Mouse (Mus musculus) heart, embryonic 16.5 days (tissue): ENCODE data around the gene Tpcn1. TPM values are rescaled to one million over a fixed set of nuclear protein-coding genes. Genes with fewer than 3 reads are reported as not detected.

Source experiments
- polyA plus RNA-seq: library from polyadenylated mRNA; unstranded; fragments of >200 nt; fragmentation: Nextera tagmentation; extraction: Ambion mirVana; gene quantifications from 2 replicates; pipeline ENCODE4 v1.2.1, GENCODE M21; 2015

Gene Tpcn1
- polyA plus RNA-seq, 1 experiment from 2014 or later = 14.5 TPM

Other genes with a start within 250 kb of the Tpcn1 start
- not detected in 2 replicates for gene Lhx5, start 157.0 kb downstream of the Tpcn1 start, polyA plus RNA-seq
- 18.1 TPM in 2 replicates for gene Sdsl, start 115.9 kb downstream of the Tpcn1 start, polyA plus RNA-seq
- gene Sds, start 112.1 kb downstream of the Tpcn1 start, polyA plus RNA-seq = 0.56 TPM in 1 of 2 replicates, not detected in the other
- 43.3 and 44.1 TPM in 2 replicates for gene Plbd2, start 85.0 kb downstream of the Tpcn1 start, polyA plus RNA-seq
- 3.5 and 4.3 TPM in 2 replicates for gene Slc8b1, start 77.5 kb downstream of the Tpcn1 start, polyA plus RNA-seq
- gene Iqcd, start 343 bp upstream of the Tpcn1 start, polyA plus RNA-seq = 0.36 and 0.42 TPM in 2 replicates
- gene Rita1, start 23.9 kb upstream of the Tpcn1 start, polyA plus RNA-seq = 13.2 and 14.0 TPM in 2 replicates
- gene Ddx54, start 24.1 kb upstream of the Tpcn1 start, polyA plus RNA-seq = 30.2 and 35.0 TPM in 2 replicates
- 0.49 TPM in 1 of 2 replicates, not detected in the other for gene Cfap73, start 45.6 kb upstream of the Tpcn1 start, polyA plus RNA-seq
- gene Rasal1, start 60.1 kb upstream of the Tpcn1 start, polyA plus RNA-seq = 0.70 and 0.74 TPM in 2 replicates
- gene Dtx1, start 123.3 kb upstream of the Tpcn1 start, polyA plus RNA-seq = 6.7 and 11.2 TPM in 2 replicates
- gene Oas2, start 161.2 kb upstream of the Tpcn1 start, polyA plus RNA-seq = 0.22 and 0.46 TPM in 2 replicates
- 0.59 and 0.80 TPM in 2 replicates for gene Oas3, start 189.0 kb upstream of the Tpcn1 start, polyA plus RNA-seq
- not detected in 2 replicates for gene Oas1e, start 206.9 kb upstream of the Tpcn1 start, polyA plus RNA-seq
- gene Oas1c, start 223.8 kb upstream of the Tpcn1 start, polyA plus RNA-seq = 0.60 and 0.77 TPM in 2 replicates